Mouse (Mus musculus): ENCODE results near the gene Asb14.
"Not testable (repeated sequence)": the region's sequence is repeated elsewhere in the genome, so short reads cannot be mapped to it uniquely, and the experiment has no call there.

Gene Asb14

DNA sequence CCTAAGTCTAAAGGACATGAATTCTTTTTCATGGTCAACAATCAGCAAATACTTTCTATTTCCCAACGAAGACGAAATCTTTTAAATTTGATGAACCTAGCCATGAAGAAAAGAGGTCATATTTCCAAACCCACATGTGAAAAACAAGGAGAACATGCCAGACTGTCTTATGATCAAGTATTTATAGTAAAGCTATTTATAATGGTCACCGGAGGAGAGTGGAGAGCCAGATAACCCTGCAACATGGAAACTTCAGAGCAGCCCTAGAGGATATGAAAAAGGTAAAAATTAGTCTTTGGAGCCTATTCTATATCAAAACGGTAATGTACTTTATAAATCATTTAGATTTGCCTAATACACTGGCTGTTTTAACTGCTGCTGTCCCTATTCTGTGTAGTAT is at the start of gene Asb14:
Asb14 (plus strand) TSS at position 166 of the 400 bp plus-strand sequence.
- DNase-seq: no peak

DNA sequence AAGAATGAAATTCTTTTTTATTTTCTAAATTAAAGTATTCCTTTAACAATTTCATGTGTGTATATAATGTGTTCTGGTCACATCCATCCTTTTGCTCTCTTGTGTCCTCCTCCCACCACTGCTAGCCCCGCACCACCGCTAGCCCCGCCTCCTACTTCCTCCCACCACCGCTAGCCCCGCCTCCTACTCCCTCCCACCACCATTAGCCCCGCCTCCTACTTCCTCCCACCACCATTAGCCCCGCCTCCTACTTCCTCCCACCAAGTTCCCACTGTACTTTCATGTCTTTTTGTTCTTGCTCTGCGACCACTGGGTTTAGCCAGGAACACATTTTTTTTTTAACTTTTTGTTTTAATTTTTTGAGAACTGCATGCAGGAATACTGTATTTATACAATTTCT is 41.3 kb upstream of the Asb14 start:
- DNase-seq: no peak

DNA sequence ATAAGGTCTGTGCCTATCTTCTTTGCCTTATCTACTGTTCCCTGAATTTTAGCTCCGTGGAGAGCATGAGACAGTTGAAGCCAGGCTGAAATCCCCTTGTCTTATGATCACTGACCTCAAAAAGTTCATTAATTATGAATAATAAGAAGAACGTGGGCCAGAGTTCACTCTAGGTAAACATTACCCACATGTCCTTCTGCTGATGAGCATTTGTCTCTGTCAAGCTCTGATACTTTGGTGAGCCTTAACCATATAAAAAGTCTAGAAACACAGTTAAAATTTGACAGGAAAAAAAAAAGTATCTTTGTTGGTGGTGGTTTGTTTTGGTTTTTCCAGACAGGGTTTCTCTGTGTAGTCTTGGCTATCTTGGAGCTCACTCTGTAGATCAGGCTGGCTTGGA is 40.3 kb upstream of the Asb14 start:
- no peak for DNase-seq

DNA sequence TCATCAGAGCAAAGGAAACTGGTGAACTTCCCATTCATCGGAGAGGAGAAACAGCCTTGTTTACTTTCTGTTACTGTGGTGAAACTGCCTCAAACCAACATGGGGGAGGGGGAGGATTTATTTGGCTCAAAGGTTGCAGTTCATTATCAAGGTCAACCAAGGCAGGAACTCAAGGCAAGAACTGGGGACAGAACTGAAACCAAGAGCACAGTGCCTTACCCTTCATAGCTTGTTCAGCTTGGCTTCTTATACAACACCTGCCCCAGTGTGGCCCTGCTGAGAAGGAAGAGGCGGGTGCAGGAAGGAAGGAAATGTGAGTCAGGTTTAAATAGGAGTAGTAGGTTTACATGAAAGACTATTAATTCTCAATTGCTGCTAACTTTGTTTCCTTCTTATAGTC is 36.0 kb upstream of the Asb14 start:
- DNase-seq: peak; percentile 45

DNA sequence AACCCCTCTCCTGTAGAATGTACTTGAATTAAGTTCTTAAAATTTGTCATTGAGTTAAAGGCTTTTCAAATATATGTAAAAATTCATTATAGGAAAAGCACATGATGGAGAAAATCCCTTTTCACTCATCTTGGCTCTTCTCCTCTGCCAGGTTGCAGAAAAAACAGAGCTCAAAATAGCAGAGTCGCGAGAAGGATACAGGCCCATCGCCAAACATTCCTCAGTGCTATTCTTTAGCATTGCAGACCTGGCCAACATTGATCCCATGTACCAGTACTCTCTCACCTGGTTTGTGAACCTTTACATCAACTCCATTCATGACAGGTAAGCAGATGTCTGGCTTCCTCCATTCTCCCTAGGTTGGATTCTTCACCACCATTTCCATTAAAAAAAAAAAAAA is 35.3 kb upstream of the Asb14 start:
- DNase-seq: no peak

DNA sequence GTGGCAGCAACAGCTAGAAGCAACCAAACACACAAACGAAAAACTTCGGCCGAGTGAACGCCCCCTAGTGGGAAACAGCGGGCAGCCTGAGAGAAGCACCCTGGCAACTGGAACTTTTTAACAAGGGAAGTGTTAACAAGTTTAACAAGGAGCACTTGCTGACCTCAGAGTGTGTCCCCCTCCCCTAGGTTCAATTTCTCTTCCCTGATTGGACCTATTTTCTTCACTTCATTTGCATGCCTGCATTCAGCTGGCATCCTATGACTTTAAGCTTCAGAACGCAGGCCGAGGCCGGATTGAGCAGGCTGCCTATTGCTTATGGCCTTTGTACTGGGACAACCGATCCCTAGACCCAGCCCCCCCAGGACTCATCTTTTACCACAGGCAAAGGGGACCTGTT is 27.0 kb upstream of the Asb14 start:
- no peak for DNase-seq

DNA sequence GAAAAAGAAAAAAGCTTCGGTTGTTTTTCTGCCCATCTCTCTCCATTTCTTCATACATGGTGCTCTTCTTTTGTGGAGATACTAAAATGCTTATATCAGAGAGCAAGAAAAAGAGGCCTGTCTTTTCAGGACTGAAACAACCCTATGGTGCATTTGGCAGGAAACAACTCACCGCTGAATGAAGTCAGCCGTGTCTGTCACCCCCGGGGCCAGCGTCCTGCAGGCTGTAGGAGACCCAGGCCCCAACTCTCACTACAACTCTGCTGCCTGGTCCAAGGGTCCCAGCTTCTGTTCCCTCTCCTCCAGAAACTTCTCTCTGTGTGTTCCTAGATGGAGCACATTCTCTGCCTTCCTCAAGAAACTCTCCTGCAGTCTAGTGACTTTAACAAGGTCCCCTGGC is 26.1 kb upstream of the Asb14 start:
- no peak for DNase-seq

DNA sequence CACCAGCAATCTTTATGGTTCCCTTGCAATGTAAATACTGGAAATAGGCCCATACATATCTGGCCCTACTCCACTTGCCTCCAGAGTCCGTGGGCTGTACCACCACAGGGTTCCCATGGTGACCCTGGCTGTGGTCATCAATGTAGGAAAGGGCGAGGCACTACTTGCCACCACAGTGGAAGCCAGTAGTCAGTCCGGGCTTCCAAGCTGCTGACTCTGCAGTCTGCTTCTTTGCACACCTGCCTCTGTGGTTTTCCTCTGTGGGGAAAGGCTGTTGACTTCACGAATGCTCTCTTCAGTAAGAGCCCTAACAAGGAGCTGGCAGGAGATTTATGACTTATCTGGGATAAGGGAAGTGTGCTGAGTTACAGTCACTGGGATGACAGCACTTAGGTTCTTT is 15.6 kb upstream of the Asb14 start:
- DNase-seq: no peak

DNA sequence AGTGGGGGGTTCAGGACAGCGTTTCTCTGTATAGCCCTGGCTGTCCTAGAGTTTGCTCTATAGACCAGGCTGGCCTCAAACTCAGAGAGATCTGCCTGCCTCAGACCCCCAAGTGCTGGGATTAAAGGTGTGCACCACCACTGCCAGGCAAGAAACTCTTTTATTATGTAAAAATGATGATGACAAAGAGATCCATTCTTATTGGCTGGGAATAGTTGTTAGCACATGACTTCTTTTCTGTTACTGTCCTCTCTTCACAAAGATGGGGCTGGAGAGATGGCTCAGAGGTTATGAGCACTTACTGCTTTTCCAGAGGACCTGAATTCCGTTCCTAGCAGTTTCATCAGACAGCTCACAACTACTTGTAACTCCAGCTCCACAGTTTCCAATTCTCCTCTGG is 14.4 kb upstream of the Asb14 start:
- DNase-seq: no peak

DNA sequence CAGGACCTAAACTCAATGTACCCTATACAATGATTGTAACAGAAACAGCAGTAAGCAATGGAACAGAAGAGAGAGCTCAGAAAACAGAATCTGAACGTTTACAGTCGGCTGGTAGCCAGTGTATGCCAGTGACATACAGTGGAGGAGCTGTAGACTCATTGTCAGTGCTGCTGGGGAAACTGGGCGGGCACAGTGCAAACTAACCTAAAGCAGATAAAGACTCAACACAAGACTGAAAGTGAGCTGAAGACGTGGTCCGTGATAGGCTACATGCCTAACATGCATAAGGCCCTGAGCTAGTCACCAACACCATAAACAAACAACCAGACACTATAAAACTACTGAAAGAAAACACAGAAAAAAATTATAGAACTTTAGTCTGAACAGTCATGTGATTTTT is 12.7 kb upstream of the Asb14 start:
- DNase-seq: no peak

DNA sequence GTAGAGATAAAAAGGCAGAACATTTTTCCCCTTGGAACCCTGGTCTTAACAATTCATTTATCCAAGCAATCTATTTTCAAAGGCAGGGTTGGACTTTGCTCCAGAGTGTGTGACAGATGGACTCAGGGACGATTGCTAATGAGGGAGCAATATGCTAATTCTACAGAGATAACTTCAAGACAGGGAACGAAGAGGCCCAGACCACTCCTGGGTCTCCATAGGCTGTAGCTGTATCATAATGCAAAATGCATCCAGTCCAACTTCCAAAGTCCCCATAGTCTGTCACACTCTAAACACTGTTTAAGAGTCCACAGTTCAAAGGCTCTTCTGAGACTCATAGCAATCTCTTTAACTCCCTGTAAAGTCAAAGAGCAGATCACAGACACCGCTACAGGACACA is 7.1 kb upstream of the Asb14 start:
- peak; percentile 5 for DNase-seq

DNA sequence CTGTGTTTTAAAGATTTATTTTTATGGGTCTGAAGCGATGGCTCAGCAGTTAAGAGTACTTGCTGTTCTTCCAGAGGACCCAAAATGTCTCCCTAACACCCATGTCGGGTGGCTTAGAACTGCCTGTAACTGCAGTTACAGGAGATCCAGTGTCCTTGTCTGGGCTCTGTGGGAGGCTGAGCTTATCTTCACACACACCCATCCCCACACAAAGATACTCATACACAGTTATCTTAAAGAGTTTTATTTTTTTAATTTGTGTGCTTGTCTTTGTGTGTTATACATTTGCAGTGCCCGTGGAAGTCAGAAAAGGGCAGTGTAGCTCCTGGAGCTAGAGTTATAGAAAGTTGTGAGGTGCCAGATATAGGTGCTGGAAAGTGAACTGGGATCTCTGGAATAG is 3.6 kb upstream of the Asb14 start:
- DNase-seq: no peak

DNA sequence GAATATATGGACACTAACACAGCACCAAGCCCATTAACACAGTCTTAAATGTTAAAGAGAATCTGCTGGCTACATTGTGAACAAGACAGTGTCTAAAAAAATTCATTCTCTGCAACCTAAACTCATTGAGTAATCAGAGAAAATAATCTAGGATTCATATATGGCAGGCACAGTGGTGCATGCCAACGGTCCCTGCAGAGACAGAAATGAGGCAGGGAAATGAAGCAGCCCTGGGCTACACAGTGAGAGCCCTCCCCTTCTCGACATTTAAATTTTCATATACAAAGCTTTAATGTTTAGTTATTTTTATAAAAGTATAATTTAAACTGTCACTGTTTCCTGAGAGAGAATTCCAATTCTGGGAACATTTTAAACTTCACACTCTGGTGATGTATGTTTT is 5.1 kb downstream of the Asb14 start:
- DNase-seq: no peak

DNA sequence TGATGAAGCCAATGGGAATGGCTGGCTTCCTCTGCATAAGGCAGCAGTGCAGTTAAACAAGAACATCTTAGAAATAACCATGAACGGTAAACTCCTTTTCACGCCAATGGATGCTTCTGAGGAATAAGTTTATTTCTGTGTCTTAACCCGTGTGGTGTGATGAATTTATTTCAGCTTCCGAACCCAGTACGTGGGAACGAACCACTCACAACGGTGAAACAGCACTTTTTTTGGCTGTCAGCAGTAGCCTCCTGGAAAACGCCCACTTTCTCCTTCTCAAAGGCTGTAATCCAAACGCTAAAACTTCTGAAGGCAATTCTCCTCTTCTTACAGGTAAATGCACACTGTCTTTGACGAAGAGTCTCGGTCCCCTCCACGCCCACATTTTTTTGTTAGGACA is 6.5 kb downstream of the Asb14 start:
- DNase-seq: no peak

DNA sequence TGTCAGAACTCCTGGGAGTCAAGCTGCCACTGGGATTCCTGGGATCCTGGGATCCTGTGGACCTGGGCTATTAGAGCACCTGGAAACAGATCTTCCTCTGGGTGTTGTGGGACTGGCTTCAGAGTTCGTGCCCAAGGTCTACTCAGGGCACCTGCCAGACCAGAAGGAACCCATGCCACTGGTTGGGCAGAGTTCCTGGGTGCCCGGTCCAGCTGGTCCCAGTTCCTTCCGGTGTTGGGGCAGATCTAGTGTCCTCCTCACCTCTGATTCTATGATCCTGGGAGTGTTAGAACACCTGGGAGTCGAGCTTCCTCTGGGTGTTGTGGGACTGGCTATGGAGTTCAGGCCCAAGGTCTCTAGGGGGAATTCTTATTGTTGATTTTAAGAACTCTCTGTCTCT is 13.0 kb downstream of the Asb14 start:
- DNase-seq: no peak

DNA sequence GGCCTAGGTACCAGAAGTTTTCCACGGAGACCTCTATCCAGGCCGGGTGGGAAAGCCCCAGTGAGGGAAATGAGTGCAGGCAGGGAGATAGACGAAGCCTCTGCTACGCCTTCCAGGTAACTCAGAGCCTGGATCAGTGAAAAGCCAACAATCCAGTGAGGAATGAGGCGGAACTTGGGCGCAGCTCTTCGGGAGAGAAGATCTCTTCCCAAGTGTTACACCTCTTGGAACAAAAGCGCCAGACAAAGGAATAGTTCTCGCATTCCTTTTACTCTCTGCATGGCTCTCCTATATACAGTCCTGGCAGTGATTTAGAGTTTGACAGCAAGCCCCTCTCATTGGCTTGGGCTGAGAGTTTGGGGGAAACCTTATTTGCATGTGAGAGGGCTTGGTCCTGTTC is 16.1 kb downstream of the Asb14 start:
- DNase-seq: not testable (repeated sequence)

DNA sequence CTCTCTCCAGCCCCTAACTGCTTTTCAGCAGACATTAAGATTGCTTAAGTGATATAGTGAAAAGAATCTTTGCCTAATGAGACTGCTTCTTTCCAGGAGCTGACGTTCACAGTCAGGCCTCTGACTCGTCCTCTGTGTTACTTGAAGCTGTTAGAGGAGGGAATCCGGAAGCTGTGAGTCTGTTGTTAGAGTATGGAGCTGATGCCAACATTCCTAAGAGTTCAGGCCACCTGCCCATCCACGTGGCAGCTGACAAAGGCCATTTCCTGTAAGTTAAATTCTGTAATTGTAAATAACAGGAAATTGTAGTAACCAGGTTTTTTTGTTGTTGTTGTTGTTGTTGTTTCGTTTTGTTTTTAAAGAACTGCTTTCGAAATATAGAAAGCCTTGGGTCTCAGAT is 16.8 kb downstream of the Asb14 start:
- peak; percentile 52 for DNase-seq

DNA sequence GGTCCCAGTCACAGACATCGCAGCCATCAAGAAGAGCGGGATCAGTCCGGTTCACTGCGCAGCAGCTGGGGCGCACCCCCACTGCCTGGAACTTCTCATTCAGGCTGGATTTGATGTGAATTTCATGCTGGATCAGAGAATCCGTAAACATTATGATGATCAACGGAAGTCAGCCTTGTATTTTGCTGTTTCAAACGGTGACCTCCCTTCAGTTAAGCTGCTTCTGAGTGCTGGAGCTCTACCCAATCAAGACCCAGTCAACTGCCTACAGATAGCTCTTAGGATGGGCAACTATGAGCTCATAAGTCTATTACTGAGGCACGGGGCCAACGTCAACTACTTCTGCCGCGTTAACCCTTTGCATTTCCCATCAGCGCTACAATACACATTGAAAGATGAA is 17.5 kb downstream of the Asb14 start:
- DNase-seq: no peak

DNA sequence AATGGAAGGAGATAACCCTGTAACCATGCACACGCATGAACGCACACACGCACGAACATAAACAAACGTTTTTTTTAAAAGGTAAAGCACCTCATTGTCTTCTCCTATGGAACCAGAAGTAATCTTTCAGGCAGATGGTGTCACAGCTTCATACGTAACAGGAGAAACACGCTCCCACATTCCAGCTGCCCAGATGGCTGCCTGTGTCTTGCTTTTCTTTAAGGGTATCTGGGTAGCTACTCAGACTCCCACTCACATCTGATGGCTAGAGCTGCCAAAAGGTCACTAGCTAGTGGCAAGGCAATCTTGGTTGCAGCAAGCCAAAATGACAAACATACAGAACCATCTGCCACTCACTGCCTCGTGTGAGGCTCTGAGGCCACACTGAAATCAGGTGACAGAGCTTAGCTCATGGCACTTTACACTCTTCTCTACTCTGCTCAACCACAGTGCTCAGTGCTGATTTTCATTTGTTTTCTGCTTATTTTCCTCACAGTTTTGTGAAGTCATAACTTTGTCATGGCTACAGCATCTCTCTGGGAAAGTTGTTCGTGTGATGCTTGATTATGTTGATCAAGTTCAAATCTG is 19.4 kb downstream of the Asb14 start:
- DNase-seq: no peak

DNA sequence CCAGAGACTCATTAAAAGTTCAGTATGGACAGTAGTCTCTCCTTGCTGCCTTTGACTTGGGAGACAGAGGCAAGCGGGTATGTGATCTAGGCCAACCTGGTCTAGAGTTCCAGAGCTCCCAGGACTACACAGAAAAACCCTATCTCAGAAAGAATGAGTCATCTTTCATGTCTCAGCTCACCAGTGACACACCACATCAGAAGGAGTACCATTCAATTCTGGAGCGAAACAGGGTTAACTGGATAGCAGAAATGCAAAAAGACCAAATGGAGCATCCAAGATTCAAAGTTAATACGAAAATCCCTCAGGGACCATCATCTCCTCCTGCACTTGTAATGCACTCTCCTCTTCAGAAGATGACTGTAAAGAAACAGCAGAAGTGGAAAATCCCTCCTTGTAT is 25.0 kb downstream of the Asb14 start:
- no peak for DNase-seq

DNA sequence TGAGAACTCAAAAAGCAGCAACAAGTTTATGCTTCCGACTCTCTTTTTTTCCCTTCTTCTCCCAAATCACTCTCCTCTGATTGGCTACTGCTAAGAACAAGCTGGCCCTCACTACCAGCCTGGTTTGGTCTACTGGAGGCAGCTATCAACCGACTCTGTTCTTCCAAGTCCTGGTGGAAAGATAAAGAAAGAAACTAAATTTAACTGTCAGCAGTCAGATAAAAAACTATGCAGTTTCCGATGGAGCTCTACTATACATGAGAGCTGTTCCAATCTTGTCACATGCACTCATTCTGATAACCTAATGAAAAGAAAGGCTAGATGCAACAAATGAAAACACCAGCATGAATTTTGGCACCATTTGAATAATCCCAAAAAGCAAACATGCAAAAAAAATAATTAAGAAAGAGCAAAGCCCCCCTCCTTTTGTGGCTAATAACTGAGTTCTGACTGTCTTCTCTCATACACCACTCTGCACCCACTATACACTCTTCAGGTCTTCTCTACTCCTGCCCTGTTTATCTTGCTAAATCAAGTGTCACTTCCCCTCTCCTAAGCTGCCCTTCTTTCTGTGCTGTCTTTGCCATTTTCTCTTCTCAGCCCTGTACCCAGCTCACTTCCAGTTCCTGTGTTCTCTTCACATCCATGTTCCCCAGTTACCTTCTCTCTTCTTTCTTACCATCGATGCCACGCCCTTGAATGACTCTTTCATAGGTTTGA is 29.5 kb downstream of the Asb14 start:
- no peak for DNase-seq

DNA sequence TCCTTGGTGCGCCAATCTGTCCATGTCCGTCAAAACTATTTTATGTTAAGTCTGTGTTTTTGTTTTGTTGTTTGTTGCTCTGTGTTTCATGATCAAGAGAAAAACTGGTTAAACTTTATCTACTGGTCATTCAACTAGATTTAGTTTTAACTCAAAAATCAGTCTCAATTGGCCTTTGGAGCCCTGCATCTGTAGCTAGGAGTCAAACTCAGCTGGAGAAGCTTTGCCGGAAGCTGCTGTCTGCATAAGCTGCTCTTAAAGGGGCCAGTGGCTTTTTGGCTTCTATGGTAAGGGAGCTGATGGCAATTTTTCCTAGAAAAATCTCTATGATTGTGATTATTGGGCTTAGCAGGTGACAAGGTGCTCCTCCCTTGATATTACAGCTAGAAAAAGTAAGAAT is 40.5 kb downstream of the Asb14 start:
- peak; percentile 49 for DNase-seq

DNA sequence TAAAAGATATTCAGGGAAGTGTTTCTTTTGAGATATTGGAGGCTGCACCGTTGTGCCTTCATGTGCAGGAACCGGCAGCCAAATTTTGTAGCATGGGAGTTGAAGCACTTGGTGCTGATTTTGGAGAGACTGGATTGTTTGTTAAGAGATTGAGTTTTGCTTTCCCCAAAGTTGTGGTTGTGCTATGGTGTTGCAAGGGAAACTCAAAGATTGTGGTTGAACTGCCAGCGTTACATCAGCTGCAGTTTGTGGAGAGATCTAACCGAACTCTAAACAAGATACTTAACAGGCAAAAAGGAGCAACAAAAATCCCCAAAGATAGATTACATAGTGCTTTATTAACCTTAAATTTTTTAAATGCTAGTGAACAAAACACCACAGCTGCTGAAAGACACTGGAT is 41.2 kb downstream of the Asb14 start:
- no peak for DNase-seq

DNA sequence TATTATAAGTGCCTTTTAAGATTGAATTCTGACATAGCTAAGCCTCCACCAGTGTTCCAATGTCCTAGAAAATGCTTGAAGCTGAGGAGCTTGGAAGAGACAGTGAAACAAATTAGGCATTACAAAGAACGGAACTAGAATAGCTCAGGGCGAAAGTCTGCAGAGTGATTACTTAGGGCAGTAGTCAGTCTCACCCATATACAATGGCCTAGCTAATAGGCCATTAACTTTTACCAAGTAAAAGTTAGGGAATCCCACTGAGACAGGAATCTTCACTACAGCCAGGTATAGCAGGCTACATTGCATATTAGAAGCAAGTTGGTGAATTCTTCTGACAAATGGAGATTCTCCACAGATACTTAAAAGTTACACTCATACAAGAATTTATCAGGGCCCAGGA is 61.8 kb downstream of the Asb14 start:
- not testable (repeated sequence) for DNase-seq

DNA sequence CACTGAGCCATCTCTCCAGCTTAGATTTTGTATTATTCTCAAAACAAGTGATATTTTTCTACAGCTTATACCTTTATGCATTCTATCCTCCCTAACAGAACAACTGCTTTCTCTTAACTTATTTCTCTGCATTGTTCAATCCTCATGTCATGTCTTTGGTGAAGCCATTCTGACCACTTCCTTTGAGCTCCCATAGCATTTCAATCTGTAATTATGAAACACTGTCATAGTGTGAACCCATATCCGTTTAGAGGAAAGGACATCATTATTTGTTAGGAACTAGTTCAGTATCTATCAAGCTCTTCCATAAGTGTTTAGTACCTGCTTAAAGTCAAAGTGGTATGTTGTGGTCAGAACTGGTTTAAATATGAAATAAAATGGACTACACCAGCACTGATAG is 66.2 kb downstream of the Asb14 start:
- DNase-seq: no peak

All from kidney, postnatal 14 days (tissue).